Comparison of ENCODE assay signal across 8 mouse cellular contexts in the genomic region with DNA sequence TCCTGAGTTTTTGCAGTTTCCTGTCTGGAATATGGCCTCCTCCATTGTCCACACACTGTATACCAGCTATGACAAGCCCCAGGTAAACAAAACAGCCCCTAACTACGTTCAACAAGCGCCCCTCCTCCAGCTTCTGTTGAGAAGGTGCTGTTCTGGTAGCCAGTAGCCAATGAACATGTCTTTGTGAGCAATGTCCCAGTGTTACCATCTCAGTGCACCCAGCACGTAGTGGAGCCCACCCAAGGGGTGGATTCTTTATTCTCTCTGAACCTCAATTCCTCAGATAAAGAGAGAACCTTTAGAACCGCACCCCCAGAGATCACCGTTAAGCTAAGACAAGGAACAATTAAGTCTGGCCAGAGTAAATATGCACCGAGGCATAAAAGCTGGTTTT. TPM values are rescaled to one million over a fixed set of nuclear protein-coding genes. Genes with fewer than 3 reads are reported as not detected.
DNase-seq lines count a peak whose midpoint lies in the region; ATAC-seq and TF ChIP-seq lines count a peak whose summit lies in the region.

No protein-coding gene starts in this region.

- peak overlapping the region; percentile 82 for H3K9ac ChIP-seq in kidney, embryonic 16.5 days (replicated peaks; ENCODE audit: low read length)
- H3K9ac ChIP-seq in heart, postnatal 0 days (replicated peaks; ENCODE audit: low read depth, low read length) = peak overlapping the region; percentile 61
- peak overlapping the region; percentile 78 for H3K9ac ChIP-seq in liver, embryonic 15.5 days
- peak overlapping the region; percentile 86 for H3K9ac ChIP-seq in stomach, embryonic 16.5 days (ENCODE audit: low read length)

- H3K27me3 ChIP-seq in kidney, embryonic 16.5 days (ENCODE audit: insufficient read depth, low read length) = no peaks in the 10 kb centered on the region
- no peaks in the 10 kb centered on the region for H3K27me3 ChIP-seq in heart, postnatal 0 days (ENCODE audit: control insufficient read depth, insufficient read depth, low read length)
- no peaks in the 10 kb centered on the region for H3K27me3 ChIP-seq in liver, embryonic 15.5 days
- no peaks in the 10 kb centered on the region for H3K27me3 ChIP-seq in stomach, embryonic 16.5 days (ENCODE audit: control insufficient read depth, insufficient read depth, low read length)

- ATAC-seq in kidney, embryonic 16.5 days (ENCODE audit: low FRiP score, low TSS enrichment) = peak; percentile 7; the same call in 1 of the 2 replicates
- peak; percentile 7 for ATAC-seq in heart, postnatal 0 days (ENCODE audit: insufficient read depth, low read depth)
- peak; percentile 30 for ATAC-seq in liver, embryonic 15.5 days (ENCODE audit: insufficient read depth)
- peak; percentile 22; the same call in 1 of the 2 replicates for ATAC-seq in stomach, embryonic 16.5 days (ENCODE audit: insufficient read depth, low FRiP score)
- no peak for ATAC-seq in cerebellum, adult (ENCODE audit: insufficient number of reproducible peaks, low FRiP score, low TSS enrichment)

- H3K4me3 ChIP-seq in kidney, embryonic 16.5 days (ENCODE audit: low read length) = peak overlapping the region; percentile 66
- H3K4me3 ChIP-seq in heart, postnatal 0 days (ENCODE audit: low read depth, low read length) = peak overlapping the region; percentile 65
- peak overlapping the region; percentile 76 for H3K4me3 ChIP-seq in liver, embryonic 15.5 days (replicated peaks)
- peak overlapping the region; percentile 78 for H3K4me3 ChIP-seq in stomach, embryonic 16.5 days (replicated peaks; ENCODE audit: low read length)

- no peak for TF ChIP-seq CTCF in heart, postnatal 0 days (IDR thresholded peaks at IDR 0.05; ENCODE audit: low read depth)

- no peak for TF ChIP-seq EP300 in heart, postnatal 0 days (IDR thresholded peaks at IDR 0.05; ENCODE audit: low read depth)

- WGBS in kidney, embryonic 16.5 days = 1% methylated on average over 6 of the region's 6 CpGs
- 2% methylated on average over 6 of the region's 6 CpGs for WGBS in heart, postnatal 0 days
- under 1% methylated on average over 6 of the region's 6 CpGs for WGBS in liver, embryonic 15.5 days (ENCODE audit: insufficient replicate concordance)
- under 1% methylated on average over 6 of the region's 6 CpGs for WGBS in stomach, embryonic 16.5 days

- H3K36me3 ChIP-seq in kidney, embryonic 16.5 days (ENCODE audit: insufficient read depth, low read length) = 0 out of 2 replicates have a peak, but pooled peaks cover 2% of the 10 kb centered on the region
- H3K36me3 ChIP-seq in heart, postnatal 0 days (replicated peaks; ENCODE audit: control insufficient read depth, insufficient read depth, low read length) = no peaks in the 10 kb centered on the region
- H3K36me3 ChIP-seq in liver, embryonic 15.5 days (replicated peaks) = no peaks in the 10 kb centered on the region
- H3K36me3 ChIP-seq in stomach, embryonic 16.5 days (ENCODE audit: control insufficient read depth, insufficient read depth, low read length) = no peaks in the 10 kb centered on the region

- H3K9me3 ChIP-seq in kidney, embryonic 16.5 days (ENCODE audit: low read length) = no peaks in the 10 kb centered on the region
- no peaks in the 10 kb centered on the region for H3K9me3 ChIP-seq in heart, postnatal 0 days (replicated peaks; ENCODE audit: control insufficient read depth, low read length)
- H3K9me3 ChIP-seq in liver, embryonic 15.5 days (replicated peaks) = no peaks in the 10 kb centered on the region
- no peaks in the 10 kb centered on the region for H3K9me3 ChIP-seq in stomach, embryonic 16.5 days (replicated peaks; ENCODE audit: control insufficient read depth, low read length)

- peak overlapping the region; percentile 82 for H3K27ac ChIP-seq in kidney, embryonic 16.5 days (ENCODE audit: low read length)
- peak overlapping the region; percentile 83 for H3K27ac ChIP-seq in heart, postnatal 0 days (ENCODE audit: low read depth)
- peak overlapping the region; percentile 82 for H3K27ac ChIP-seq in liver, embryonic 15.5 days (replicated peaks)
- peak overlapping the region; percentile 84 for H3K27ac ChIP-seq in stomach, embryonic 16.5 days (ENCODE audit: low read length)

- DNase-seq in kidney, adult 11 months = no peak
- DNase-seq in brain, adult 2 months (ENCODE audit: low read depth, low spot score) = peak; percentile 17
- DNase-seq in heart, postnatal 0 days (ENCODE audit: low spot score) = no peak
- DNase-seq in thymus, postnatal 4 days = no peak

- H3K4me1 ChIP-seq in kidney, embryonic 16.5 days (ENCODE audit: insufficient read depth, low read length) = peaks cover 34% of the 10 kb centered on the region
- H3K4me1 ChIP-seq in heart, postnatal 0 days (ENCODE audit: control insufficient read depth, insufficient read depth) = peaks cover 25% of the 10 kb centered on the region
- H3K4me1 ChIP-seq in liver, embryonic 15.5 days (replicated peaks) = peaks cover 71% of the 10 kb centered on the region
- peaks cover 31% of the 10 kb centered on the region for H3K4me1 ChIP-seq in stomach, embryonic 16.5 days (ENCODE audit: control insufficient read depth, insufficient read depth, low read length)

- peak overlapping the region; percentile 79 for H3K4me2 ChIP-seq in kidney, embryonic 16.5 days (replicated peaks; ENCODE audit: low read depth, low read length)
- peak overlapping the region; percentile 75 for H3K4me2 ChIP-seq in heart, postnatal 0 days (ENCODE audit: low read depth, low read length)
- peak overlapping the region; percentile 99 for H3K4me2 ChIP-seq in liver, embryonic 15.5 days
- H3K4me2 ChIP-seq in stomach, embryonic 16.5 days (ENCODE audit: low read depth, low read length) = peak overlapping the region; percentile 61

RNA-seq across cellular contexts. Expression of a gene that starts 0.8 kb away (rescaled TPM):
- 89.3 and 89.6 TPM in 2 replicates for polyA plus RNA-seq in kidney, embryonic 16.5 days (2015; fragmentation: Nextera tagmentation; extraction: Ambion mirVana)
- 51.3 and 79.7 TPM in 2 replicates for total RNA-seq in heart, postnatal 0 days (2014; rRNA removed; ENCODE audit: low replicate concordance)
- polyA plus RNA-seq in heart, postnatal 0 days (2015; fragmentation: Nextera tagmentation; extraction: Ambion mirVana) = 37.5 and 38.1 TPM in 2 replicates
- polyA plus RNA-seq in liver, embryonic 15.5 days (2015; fragmentation: Nextera tagmentation; extraction: Ambion mirVana) = 33.8 and 34.6 TPM in 2 replicates
- polyA plus RNA-seq in stomach, embryonic 16.5 days (2015; fragmentation: Nextera tagmentation; extraction: Ambion mirVana) = 72.0 and 83.5 TPM in 2 replicates

RNA-seq across cellular contexts. Expression of a gene that starts 38.8 kb away (rescaled TPM):
- 32.9 and 33.0 TPM in 2 replicates for polyA plus RNA-seq in kidney, embryonic 16.5 days (2015; fragmentation: Nextera tagmentation; extraction: Ambion mirVana)
- total RNA-seq in heart, postnatal 0 days (2014; rRNA removed; ENCODE audit: low replicate concordance) = 19.3 and 20.4 TPM in 2 replicates
- polyA plus RNA-seq in heart, postnatal 0 days (2015; fragmentation: Nextera tagmentation; extraction: Ambion mirVana) = 10.5 and 12.4 TPM in 2 replicates
- polyA plus RNA-seq in liver, embryonic 15.5 days (2015; fragmentation: Nextera tagmentation; extraction: Ambion mirVana) = 9.2 and 10.0 TPM in 2 replicates
- 24.6 and 25.2 TPM in 2 replicates for polyA plus RNA-seq in stomach, embryonic 16.5 days (2015; fragmentation: Nextera tagmentation; extraction: Ambion mirVana)

RNA-seq across cellular contexts. Expression of a gene that starts 46.7 kb away (rescaled TPM):
- polyA plus RNA-seq in kidney, embryonic 16.5 days (2015; fragmentation: Nextera tagmentation; extraction: Ambion mirVana) = 58.5 and 64.3 TPM in 2 replicates
- total RNA-seq in heart, postnatal 0 days (2014; rRNA removed; ENCODE audit: low replicate concordance) = 54.7 and 65.5 TPM in 2 replicates
- 22.6 and 25.5 TPM in 2 replicates for polyA plus RNA-seq in heart, postnatal 0 days (2015; fragmentation: Nextera tagmentation; extraction: Ambion mirVana)
- 15.6 and 16.2 TPM in 2 replicates for polyA plus RNA-seq in liver, embryonic 15.5 days (2015; fragmentation: Nextera tagmentation; extraction: Ambion mirVana)
- polyA plus RNA-seq in stomach, embryonic 16.5 days (2015; fragmentation: Nextera tagmentation; extraction: Ambion mirVana) = 38.7 and 41.0 TPM in 2 replicates

RNA-seq across cellular contexts. Expression of a gene that starts 46.8 kb away (rescaled TPM):
- polyA plus RNA-seq in kidney, embryonic 16.5 days (2015; fragmentation: Nextera tagmentation; extraction: Ambion mirVana) = 18.2 and 19.4 TPM in 2 replicates
- 54.3 and 60.1 TPM in 2 replicates for total RNA-seq in heart, postnatal 0 days (2014; rRNA removed; ENCODE audit: low replicate concordance)
- polyA plus RNA-seq in heart, postnatal 0 days (2015; fragmentation: Nextera tagmentation; extraction: Ambion mirVana) = 27.8 and 29.2 TPM in 2 replicates
- 7.0 and 8.9 TPM in 2 replicates for polyA plus RNA-seq in liver, embryonic 15.5 days (2015; fragmentation: Nextera tagmentation; extraction: Ambion mirVana)
- 15.7 and 15.9 TPM in 2 replicates for polyA plus RNA-seq in stomach, embryonic 16.5 days (2015; fragmentation: Nextera tagmentation; extraction: Ambion mirVana)
